Mouse (Mus musculus) c-Kit-negative CD71-positive TER-119-positive erythroid progenitor cells, embryonic 14.5 days (primary cell): ENCODE data around the gene Exosc3.
"Not testable (repeated sequence)": the region's sequence is repeated elsewhere in the genome, so short reads cannot be mapped to it uniquely, and the experiment has no call there.

Experiments used
- DNase-seq: peaks from one replicate; pipeline ENCODE4 v3.0.0-alpha.2; 2013; ENCODE audit warnings: low read depth, low spot score

Exosc3 gene

DNA sequence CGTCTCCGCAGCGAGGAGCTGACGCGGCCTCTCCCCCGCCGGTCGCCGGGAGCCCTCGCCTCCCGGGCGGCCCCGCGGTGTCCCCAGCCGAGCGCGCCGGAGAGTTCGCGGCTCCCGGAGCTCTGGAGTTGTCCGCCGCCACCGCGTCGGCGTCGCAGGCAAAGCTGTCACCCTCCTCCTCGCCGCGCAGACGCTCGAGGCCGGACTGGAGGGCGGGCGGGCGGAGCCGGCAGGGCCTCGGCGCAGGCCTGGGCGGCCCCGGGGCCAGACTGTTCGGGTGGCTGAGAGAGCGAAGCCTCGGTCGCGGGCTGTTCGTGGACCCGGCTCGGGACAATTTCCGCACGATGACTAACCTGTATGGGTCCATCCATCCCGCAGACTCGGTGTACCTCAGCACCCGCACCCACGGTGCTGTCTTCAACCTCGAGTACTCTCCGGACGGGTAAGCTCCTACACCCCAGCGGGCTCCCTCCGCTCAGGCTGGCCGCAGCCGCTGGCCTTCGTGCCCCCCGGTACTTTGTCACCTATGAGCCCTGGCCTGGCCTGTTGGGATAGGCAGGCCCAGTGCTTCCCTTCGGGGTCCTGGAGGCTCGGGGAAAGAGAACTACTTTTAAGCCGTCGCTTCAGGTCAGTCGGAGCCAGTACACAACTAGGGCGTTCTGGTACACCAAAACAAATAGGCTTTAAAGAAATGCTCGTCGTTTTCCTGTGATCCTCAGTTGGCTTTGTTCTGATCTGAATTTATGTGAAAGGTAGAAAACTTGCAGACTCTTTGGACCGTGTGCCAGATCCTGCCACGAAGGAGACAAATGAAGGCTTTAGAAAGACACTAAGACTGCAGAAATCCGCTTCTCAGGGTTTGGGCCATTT lies at the start of gene Exosc3:
Gene Exosc3, minus strand, starts transcription at position 447 of the 870 bp plus-strand sequence.
- DNase-seq: peak; percentile 67

GRCm38 (mm10) chr4:45392099-45392498 lies 49.6 kb upstream of the Exosc3 start:
- no peak for DNase-seq

DNA sequence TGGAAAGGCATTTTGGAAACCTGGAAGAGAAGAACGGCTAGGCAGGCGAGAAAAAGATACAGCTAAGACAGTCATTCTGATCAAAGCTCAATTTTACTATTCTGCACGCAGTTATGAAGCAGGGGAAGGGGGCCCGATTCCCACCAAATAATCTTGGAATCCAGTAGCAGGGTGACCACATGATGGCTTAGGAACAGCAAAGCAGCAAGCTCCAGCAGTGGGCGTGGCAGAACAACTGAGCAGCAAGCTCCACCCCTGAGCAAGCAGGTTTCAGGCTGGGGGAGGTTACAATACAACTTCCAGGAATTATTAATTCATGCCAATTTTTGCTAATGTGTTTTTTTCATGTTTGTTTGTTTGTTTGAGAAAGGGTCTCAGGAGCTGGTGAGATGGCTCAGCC lies 44.8 kb upstream of the Exosc3 start:
- not testable (repeated sequence) for DNase-seq

DNA sequence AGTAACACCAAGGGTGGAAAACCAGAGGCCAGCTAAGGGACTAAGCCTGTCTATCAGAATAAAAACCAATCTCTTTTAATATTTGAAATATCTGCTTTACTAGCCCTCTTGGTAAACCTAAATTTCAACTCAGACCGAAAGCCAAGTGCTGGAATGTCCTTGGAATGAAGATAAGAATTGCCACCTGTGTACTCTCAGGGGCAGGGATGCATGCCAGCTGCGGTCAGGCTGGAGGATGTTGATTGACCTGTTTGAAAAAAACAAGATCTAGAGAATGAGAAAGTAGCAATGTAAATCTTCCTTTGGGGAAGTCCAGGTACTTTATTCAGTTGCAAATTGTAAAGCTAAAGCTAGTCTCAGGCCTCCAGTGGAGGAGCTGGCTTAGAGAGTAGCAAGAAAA lies 39.6 kb upstream of the Exosc3 start:
- not testable (repeated sequence) for DNase-seq

- DNase-seq: not testable (repeated sequence)
Observed at GRCm38 (mm10) chr4:45380903-45381580, 38.5 kb upstream of the Exosc3 start.

- no peak for DNase-seq
Observed at GRCm38 (mm10) chr4:45376573-45376972, 34.0 kb upstream of the Exosc3 start.

GRCm38 (mm10) chr4:45374879-45375278 lies 32.3 kb upstream of the Exosc3 start:
- DNase-seq: no peak

- no peak for DNase-seq
Observed at GRCm38 (mm10) chr4:45371261-45371660, 28.7 kb upstream of the Exosc3 start.

DNA sequence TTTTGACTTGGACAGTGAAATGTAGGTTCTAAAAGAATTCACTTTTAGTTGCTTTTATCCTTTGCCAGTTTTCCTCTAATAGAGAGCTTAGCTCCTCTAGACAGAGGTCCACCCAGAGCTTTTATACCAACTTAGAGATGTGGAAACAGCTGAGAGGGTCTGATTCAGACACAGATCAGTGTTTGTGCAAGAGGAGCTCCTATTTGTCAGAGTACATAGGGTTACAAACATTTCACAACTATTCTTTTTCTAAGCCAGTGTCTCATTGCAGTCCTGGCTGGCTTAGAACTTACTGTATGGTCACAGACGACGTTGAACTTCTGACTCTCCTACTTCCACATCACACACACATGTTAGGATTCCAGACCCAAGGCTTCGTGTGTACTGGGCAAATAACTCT lies 14.1 kb upstream of the Exosc3 start:
- no peak for DNase-seq

DNA sequence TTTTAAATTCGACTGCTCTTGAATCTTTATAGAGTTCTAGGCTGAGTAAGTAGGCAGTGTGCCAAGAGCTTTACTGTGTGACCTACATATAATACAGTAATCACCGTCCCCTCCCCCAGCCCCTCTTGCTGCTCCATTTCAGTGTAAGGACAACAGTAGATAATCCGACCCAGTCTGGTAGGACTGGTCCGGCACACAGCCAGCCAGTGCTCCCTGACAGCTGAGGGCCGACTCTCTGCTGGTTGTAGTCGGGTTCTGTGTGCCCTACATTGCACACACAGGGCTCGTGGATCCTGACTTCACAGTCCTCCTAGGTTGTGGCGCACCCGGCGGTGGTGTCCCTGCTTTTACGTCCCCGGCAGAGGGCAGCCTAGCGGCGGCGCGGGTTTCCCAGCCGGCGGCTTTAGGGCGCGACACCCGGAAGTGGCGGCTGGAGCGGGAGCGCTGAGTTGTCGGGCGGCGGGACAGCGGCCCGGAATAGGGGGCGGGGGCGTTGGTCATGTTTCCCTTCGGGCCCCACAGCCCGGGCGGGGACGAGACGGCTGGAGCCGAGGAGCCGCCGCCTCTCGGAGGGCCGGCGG lies 773 bp downstream of the Exosc3 start, which contains the start of gene Dcaf10:
Gene Dcaf10, plus strand, starts transcription at position 433 of the 581 bp plus-strand sequence.
- DNase-seq: peak; percentile 83

GRCm38 (mm10) chr4:45341226-45341625 lies 1.3 kb downstream of the Exosc3 start:
- peak; percentile 4 for DNase-seq

- no peak for DNase-seq
Observed at GRCm38 (mm10) chr4:45332466-45332865, 10.1 kb downstream of the Exosc3 start.

DNA sequence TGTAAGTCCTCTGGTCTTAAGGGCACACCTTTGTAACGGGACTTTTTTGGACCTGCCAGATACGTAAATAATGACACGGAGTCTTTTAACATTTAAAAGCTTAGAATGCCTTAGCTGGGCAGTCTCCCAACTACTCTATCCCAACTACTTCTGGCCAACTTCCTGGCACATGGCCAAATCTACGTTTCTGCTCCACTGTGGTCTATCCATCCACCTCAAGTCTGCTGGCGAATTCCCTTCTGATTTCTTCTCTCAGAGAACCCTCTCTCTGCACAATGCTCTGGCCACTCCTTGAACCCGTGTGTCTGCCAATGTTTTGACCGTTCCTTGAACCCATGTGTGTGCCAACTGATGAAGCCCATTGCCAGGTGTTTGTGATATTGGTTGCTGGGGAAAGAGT lies 11.4 kb downstream of the Exosc3 start:
- no peak for DNase-seq

DNA sequence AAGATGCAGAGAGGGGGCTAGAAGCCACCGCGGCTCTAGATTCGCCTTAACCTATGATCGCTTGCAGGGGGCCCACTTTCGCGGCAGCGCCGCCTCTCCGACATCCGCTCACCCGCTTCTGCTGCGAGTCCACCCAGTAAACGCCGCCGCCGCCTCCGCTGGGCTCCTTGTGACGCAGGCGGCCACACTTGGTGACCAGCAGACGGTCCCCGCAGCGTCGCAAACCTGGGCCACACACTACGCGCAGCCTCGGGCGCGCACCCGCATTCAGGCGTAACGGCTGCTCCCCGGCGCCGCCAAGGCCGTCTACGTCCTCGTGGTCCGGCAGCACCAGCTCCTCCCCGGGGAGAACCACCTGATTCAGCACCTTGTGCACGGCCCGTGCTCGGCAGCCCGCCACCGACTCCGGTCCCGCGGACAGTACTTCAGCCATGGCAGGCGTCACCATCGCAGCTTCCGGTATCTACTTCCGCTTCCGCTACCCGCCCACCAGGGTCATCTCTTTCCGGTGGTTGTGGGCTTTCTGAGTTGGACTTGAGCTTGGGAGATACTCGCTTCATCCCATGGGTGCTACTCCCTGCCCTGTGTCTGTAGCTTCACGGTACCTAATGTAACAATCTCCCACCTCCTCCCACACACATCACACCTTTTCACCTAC lies 22.2 kb downstream of the Exosc3 start:
- DNase-seq: peak; percentile 44

DNA sequence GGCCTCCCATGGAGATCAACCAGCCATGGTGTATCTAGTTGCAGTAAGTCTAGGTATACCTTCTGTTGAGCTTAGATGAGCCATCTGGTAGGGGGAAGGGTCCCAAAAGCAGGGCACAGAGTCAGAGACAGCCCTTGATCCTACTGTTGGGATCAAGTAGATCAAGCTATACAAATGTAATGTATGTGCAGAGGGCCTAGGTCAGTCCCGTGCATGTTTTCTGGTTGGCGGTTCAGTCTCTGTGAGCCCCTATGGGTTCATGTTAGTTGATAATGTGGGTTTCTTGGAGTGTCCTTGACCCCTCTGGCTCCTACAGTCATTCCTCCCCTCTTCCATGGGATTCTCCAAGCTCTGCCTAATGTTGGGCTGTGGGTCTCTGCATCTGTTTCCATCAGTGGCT lies 31.5 kb downstream of the Exosc3 start:
- no peak for DNase-seq

DNA sequence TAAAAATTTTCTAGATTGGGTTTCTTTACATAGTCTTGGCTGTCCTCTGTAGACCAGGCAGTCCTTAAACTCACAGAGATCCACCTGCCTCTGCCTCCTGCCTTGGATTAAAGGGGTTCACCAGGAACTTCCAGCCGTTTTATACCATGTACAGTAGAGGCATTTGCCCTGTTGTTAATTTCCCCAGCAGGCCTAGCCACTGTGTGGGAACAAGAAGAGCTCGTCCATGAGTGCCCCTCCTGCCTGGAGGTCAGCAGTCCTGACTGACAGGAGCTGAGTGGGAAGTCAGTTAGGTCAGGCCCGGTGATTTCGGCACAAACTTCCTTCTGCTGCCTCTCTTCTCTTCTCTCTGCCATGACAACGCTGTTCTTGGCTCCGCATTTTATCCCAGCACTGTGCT lies 33.9 kb downstream of the Exosc3 start:
- no peak for DNase-seq

DNA sequence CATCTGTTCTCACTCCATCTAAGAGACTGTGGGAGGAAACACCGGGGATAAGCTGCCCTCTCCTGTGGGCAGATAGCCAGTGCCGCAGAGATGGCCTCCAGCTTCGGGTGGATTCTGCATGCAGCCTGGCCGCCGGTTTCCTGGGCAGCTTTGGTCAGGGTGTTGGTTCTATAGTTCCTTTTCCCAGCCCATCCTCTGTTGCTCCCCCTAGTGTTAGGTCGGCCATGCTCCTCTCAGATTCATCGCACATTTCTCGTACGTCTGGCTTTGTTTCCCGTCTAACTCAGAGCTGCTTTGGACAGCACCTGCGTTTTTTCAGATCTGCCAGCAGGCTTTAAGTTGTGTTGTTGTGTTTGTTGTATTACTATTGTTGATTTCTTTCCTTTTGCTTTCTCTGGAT lies 34.5 kb downstream of the Exosc3 start:
- DNase-seq: no peak

DNA sequence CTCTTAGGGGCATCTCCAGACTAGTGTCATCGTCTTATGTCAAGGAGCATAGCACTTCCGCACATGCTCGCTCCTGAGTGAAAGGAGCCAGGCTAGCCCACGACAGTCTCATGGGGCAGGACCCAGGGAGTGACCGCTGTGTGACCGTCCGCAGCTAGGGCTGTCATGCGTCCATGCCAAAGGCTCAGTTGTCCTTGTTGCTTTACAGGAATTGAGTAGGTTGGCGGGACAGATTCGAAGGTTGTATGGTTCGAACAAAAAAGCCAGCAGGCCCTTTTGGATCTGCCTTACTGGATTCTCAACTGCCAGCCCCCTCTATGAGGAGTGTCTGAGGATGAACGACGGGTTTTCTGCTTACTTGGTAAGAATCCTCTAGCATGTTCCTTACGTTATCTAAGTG lies 37.0 kb downstream of the Exosc3 start:
- DNase-seq: no peak

- DNase-seq: peak; percentile 70
Observed at GRCm38 (mm10) chr4:45296662-45297564, 45.6 kb downstream of the Exosc3 start, which contains the start of gene Trmt10b. TSS of gene Trmt10b (plus strand) at chr4:45297127.

GRCm38 (mm10) chr4:45287906-45288305 lies 54.6 kb downstream of the Exosc3 start:
- DNase-seq: no peak

GRCm38 (mm10) chr4:45286318-45286717 lies 56.2 kb downstream of the Exosc3 start:
- DNase-seq: no peak
